Mouse (Mus musculus): ENCODE data around the gene Rbpj. TPM values are rescaled to one million over a fixed set of nuclear protein-coding genes. Genes with fewer than 3 reads are reported as not detected.
"Not testable (repeated sequence)": the region's sequence is repeated elsewhere in the genome, so short reads cannot be mapped to it uniquely, and the experiment has no call there.

Rbpj gene
- total RNA-seq, 2 experiments from 2014 or later = 18.5 to 21.8 TPM

DNA sequence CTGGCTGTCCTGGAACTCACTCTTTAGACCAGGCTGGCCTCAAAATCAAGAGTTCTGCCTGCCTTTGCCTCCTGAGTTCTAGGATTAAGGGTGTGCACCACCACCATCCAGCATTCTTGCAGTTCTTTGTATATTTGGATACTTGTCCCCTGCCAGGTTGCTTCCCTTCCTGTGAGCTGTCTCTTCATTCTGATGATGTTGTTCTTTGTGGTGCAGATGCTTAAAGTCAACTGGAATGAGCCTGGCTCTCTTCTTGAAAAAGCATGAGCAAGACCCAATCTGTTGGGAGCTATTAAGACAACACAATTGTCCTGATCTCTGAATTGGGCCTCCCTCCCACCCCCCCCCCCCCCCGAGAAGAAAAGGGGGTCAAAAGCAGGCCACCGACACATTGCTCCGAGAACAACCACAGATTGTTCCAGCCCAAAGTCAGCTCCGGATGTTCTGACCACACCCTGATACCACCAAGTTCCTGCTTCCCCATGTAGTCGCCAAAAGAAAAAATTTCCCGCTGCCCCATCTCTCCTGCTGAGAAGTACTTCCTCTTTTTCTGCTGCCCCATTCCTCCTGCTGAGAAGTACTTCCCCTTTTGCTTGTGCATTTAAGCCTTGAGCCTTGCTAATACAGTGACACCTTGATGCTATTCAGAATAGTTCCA lies 207.7 kb downstream of the Rbpj start:
- not testable (repeated sequence) for DNase-seq

DNA sequence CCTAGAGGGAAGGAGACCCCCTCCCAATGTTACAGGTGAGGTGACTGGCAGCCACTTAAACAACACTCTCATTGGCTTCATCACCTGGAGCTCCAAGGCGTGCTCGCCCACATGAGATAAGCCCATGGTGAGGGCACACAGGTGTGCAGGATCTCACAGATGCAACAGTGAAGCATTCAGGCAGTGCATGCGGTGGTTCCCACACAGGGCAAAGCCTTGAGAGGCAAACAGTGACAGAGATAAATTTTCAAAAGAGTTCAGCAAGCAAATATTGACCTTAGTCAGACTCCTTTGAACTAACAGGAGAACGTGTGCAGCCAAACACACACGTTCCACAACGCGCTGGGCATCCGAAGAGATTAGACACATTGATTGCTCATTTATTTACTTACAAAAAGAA lies 210.7 kb downstream of the Rbpj start:
- no peak for DNase-seq

DNA sequence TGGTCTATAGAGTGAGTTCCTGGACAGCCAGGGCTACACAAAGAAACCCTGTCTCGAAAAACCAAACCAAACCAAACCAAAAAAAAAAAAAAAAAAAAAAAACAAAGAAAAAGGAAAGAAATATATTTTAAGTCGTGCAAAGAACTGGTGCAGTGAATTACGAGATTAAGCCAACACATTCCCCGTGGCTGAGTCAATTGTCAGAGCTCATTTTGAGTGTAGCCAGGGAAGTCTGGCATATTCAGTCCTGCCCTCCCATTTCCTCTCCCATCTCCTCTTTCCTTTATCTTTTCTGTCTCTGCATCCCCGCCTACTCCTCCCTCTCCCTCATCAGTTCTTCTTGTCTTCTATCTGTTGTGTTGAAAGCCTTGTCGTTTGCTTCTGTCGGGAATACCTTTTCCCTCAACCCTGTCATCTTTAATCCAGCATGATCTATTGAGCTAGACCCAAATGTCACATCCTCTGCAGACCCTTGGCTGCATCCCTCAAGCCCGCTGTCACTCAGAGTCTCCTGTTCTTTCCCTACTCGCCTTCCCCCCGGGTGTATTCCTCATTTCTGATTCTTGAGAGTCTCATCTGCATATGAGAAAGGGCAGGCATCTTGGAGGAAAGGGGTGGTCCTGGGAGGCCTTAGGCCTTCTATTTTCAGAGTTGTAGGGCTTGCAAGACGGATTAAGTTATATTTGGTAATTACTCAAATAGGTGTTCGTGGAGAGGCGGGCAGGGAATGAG lies 212.2 kb downstream of the Rbpj start:
- no peak for DNase-seq

DNA sequence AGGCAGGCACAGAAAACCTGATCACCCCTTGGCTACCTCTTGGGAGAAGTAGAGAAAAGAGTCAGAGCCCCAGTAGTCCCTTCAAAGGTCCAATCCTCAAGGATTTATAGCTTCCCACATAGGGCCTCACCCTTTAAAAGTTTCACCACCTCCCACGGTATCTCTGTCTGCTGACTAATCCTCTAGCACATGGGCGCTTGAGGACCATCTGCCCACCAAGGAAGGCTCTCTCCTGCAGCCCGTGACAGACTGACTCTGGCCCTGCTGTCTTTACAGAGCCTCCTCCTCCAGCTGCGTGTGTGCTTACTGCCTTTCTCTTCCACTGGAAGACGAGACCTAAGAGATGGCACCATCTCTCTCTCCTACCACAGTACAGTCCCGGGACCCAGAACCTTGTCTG lies 213.7 kb downstream of the Rbpj start:
- no peak for DNase-seq

DNA sequence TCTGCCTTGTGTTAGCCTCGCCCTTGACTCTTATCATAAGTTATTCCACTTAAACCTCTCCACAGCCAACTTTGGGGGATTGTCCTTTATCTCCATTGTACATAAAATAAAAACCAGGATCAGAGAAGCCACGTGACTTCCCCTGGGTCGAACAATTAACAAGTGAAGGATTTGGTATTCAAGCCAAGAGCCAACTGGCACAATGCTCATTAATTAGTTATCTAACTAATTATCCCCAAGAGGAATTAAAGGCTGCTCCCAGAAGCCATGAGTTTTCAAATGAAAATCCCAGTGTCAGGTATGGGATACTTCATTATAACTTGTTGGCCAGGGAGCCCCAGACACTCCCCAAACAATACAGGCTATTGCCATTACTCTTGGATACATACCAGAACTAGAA lies 218.0 kb downstream of the Rbpj start:
- DNase-seq = no peak

DNA sequence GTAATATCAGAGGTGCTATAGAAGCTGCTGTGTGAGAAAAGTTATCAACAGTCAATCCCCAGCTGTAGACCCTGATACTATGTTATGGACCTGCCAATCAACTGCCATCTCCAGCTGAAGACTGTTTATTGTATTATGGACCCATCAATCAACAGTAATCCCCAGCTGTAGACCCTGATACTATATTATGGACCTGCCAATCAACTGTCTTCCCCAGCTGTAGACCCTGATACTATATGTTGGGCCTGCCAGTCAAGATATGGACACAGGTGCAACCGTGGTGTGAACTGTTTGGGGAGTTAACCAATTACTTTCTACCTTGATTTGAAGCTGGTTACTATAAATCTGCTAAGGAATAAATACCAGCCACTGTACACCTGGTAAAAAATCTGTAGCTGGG lies 218.5 kb downstream of the Rbpj start:
- no peak for DNase-seq

DNA sequence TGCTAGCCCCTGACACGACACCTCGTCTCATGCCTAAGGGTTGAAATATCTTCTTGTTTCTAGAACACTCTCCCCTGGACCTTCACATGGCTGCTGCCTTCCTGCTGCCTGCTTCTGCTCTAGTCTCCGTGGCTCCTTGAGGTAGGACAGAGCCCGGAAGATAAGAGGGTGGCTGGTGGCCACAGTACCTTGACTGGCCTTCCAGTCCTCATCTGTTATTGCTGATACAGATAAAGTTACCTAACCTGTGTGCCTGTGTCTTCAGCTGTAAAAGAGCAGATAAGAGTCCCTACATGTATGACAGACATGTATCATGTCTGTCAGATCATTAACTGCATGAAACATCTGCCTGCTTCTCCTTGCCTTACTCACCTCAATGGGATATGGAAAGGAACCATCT lies 219.7 kb downstream of the Rbpj start:
- DNase-seq = no peak

DNA sequence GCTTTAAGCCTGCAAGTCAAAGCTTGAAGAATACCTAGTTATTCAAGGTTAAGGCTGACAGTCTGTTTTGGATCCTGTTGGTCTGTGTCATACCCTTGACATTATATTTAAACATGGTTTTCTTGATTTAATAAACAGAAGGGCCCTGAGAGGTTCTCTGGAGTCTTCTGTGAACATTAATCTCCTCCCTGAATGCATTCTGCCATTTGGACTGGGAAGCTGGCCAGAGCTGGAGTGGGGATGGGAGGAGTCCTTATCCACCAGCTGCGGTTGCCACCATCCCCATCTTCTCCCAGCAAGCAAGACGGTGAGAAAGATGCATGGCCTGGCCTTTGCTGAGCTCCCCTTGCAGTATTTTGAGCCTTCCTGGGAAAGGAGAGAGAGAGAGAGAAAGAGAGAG lies 220.4 kb downstream of the Rbpj start:
- DNase-seq = no peak

DNA sequence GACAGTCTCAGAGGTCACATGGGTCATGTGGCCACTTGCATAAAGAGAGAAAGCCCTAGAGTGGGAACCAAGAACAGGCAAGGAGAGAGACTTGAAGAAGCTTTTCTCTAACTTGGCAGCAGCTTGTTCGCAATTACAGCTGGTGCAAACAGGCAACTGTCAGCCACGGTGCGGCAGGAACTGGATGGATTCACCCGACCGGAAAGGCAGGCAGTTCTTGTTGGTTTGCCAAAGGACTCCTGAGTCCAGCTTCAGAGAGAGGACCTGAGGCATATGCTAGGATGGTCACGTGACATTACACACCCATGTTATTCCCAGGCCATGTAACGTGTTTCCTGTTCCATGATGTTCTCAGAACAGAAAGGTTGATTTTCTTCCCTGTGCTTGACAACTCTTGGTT lies 222.4 kb downstream of the Rbpj start:
- no peak for DNase-seq

DNA sequence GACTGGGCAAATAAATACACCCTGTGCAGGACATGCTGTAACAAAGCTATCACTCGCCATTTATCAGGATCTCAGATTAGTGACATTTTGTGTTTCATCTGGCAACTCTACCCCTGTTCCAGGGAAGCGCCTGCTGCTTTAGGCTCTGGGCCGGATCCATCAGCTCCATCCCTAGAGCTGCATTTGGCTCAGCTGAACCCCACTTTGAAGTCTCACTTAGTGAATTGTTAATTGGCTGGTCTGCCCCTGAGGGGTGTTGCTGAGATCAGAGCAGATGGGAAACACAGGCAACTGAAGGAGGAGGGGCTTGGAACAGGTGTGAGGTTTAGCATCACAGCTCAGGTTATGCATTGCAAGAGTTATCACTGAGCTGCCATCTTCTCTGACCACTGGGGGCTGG lies 225.6 kb downstream of the Rbpj start:
- DNase-seq = no peak

DNA sequence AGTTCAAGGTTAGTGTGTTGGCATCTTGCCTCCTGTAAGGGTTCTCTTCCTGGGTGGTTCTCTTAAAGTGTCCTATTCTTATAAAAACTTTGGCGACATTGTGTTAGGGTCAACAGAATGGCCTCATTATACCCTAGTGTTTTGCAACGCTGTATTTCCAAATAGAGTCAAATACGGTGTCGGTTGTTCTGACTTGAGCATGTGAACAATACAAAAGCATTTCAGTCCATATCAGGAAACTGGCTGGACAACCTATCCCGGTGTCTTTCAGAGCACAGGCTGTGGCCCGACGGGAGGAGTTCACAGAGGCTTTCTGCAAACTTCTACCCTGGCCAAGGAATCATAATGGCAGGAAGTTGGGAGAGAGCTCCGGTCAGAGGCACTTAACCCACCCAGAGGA lies 226.1 kb downstream of the Rbpj start:
- no peak for DNase-seq

DNA sequence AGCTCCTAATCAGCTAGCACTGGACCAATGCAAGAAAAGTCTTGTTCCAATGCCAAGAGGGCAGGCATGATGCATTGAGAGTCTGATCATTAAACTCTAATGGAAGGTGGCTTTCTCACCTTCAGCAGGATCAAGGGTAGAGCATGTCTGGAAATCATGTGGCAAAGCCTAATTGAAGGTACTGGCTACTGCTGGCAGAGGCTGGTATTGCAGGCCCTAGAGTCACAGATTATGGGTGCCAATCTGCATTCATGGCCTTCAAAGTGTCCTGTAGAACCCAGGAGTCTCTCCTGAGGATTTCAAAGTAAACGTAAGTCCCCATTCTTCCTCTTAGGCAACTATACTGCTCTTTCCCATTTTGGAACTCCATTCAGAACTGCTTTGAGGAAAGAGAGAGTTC lies 226.7 kb downstream of the Rbpj start:
- no peak for DNase-seq

DNA sequence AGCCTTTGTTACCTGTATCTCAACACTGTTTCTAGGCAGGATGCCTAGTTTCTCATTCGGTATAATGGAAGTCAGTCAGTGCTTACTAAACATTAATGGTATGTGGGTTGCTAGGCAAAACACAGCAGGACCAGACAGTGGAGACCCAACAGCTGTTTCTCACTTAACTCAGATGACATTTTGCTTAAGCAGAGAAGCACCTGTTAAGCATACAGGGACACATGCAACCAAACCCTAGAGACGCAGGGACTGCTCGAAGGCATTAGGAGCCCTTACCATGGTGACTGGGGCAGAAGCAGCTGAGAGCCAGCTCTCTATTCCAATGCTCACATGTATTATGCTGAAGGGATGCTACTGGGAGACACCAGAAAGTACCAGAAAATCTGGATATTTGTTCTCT lies 230.7 kb downstream of the Rbpj start:
- no peak for DNase-seq

DNA sequence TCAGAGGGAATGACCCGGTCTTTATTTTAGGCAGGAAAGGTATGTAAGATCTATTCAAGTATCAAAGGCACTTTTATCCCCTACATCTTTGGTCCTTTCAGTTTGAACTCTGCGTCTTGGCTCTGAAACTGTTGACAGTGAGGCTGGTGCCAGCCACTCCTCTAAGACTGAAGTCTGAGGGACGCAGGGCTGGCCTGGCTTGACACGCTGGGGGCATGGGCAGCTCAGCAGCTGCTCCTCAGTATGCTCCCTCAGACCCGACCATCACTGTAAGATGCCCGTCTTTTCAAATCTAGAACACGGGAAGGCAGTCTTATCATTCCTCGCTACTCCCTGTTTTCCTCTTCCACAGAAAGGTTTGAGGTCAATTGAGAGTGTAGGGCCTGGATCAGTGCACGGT lies 231.8 kb downstream of the Rbpj start:
- no peak for DNase-seq

DNA sequence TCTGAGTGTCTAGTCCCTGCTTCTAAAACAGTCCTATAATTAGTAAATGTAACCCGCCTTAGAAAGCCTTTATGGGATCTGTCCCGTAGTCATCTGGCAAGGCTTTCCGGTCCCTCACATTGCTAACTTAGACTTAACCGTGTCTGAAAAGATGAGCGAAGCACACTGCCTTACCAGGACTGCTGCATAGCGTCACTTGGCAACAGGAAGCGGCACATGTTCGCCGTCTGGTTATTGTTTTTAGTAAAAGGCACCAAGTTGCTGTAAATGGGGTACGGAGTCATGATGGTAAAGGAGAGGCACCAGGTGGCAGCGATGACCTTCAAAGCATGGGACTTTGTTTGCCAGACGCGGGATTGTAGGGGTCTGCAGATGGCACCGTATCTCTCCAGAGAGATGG lies 236.7 kb downstream of the Rbpj start:
- DNase-seq = no peak

Other genes starting within 250 kb of the Rbpj start
- gene Smim20, start 199.1 kb upstream of the Rbpj start, total RNA-seq (2021) = 10 to 100 TPM; 60.7 to 61.1 TPM
- not detected for gene Cckar, start 241.6 kb downstream of the Rbpj start, total RNA-seq (2021)

Data from gastrocnemius, postnatal 25 days (tissue).